ENCODE assay signal across 15 mouse cellular contexts in the genomic region with DNA sequence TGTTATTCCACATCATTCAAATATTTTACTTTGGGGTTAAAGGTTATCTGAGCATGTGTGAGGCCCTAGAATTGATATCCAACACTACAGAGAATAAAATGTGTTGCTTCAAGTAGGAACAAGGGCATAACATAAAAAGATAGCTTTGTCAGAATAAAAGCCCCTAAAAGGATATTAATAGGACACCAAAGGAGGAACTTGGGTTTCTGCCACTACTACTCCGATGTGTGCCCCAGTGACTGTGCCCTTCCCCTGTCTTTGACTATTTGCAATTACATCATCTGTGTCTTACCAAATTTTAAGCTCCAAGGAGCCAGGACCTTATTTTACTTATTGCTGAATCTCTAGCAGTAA. TPM values are rescaled to one million over a fixed set of nuclear protein-coding genes. Genes with fewer than 3 reads are reported as not detected.
DNase-seq lines count a peak whose midpoint lies in the region; ATAC-seq lines count a peak whose summit lies in the region.
"Had no signal": no experiment of that assay in that cellular context is flagged by ENCODE, and none has a peak within 500 bp of the region (broad histone marks: within the 10 kb centered on the region; RNA-seq: fewer than 3 reads in every experiment).

No protein-coding gene starts in this region.

- H3K36me3 ChIP-seq in kidney, embryonic 16.5 days (ENCODE audit: insufficient read depth, low read length): peaks cover 19% of the 10 kb centered on the region
- H3K36me3 ChIP-seq in hindbrain, embryonic 16.5 days (ENCODE audit: control insufficient read depth, insufficient read depth, low read length): peaks cover 3% of the 10 kb centered on the region

- H3K4me2 ChIP-seq in kidney, embryonic 16.5 days (replicated peaks; ENCODE audit: low read depth, low read length): no peak overlapping the region
- H3K4me2 ChIP-seq in hindbrain, embryonic 16.5 days (ENCODE audit: low read length): no peak overlapping the region

- H3K9ac ChIP-seq in kidney, embryonic 16.5 days (replicated peaks; ENCODE audit: low read length): no peak overlapping the region
- H3K9ac ChIP-seq in hindbrain, embryonic 16.5 days (ENCODE audit: low read depth, low read length): no peak overlapping the region

- no peak for ATAC-seq in kidney, embryonic 16.5 days (ENCODE audit: low FRiP score, low TSS enrichment)
- peak; percentile 39 for ATAC-seq in megakaryocyte, adult 5-6 weeks (ENCODE audit: poor library complexity, severe bottlenecking)
- no peak for ATAC-seq in hindbrain, embryonic 16.5 days
- ATAC-seq: activated CD4-positive, CD25-positive, alpha-beta regulatory T cell, adult 4 months had no signal

- H3K27me3 ChIP-seq in kidney, embryonic 16.5 days (ENCODE audit: insufficient read depth, low read length): no peaks in the 10 kb centered on the region
- no peaks in the 10 kb centered on the region for H3K27me3 ChIP-seq in hindbrain, embryonic 16.5 days (replicated peaks; ENCODE audit: control insufficient read depth, insufficient read depth, low read length)
- H3K27me3 ChIP-seq: heart, embryonic 13.5 days; limb, embryonic 12.5 days; megakaryocyte, embryonic 14.5 days had no signal

- no peaks in the 10 kb centered on the region for H3K9me3 ChIP-seq in kidney, embryonic 16.5 days (ENCODE audit: low read length)
- H3K9me3 ChIP-seq in hindbrain, embryonic 16.5 days (ENCODE audit: control insufficient read depth, low read length): no peaks in the 10 kb centered on the region
- H3K9me3 ChIP-seq: heart, embryonic 13.5 days; limb, embryonic 12.5 days; megakaryocyte, embryonic 14.5 days had no signal

- no peak overlapping the region for H3K27ac ChIP-seq in kidney, embryonic 16.5 days (ENCODE audit: low read length)
- no peak overlapping the region for H3K27ac ChIP-seq in hindbrain, embryonic 16.5 days (ENCODE audit: low read depth, low read length)
- H3K27ac ChIP-seq: limb, embryonic 12.5 days had no signal

- peaks cover 15% of the 10 kb centered on the region for H3K4me1 ChIP-seq in kidney, embryonic 16.5 days (ENCODE audit: insufficient read depth, low read length)
- peaks cover 13% of the 10 kb centered on the region for H3K4me1 ChIP-seq in hindbrain, embryonic 16.5 days (ENCODE audit: control insufficient read depth, insufficient read depth, low read depth, low read length)

- 84% methylated on average over 1 of the region's 1 CpGs for WGBS in kidney, embryonic 16.5 days
- 84% methylated on average over 1 of the region's 1 CpGs for WGBS in hindbrain, embryonic 16.5 days

- H3K4me3 ChIP-seq in kidney, embryonic 16.5 days (ENCODE audit: low read length): no peak overlapping the region
- H3K4me3 ChIP-seq in hindbrain, embryonic 16.5 days (ENCODE audit: low read length): no peak overlapping the region

- peak; percentile 11 for DNase-seq in kidney, adult 9 months
- DNase-seq in A20 (ENCODE audit: low read depth, low spot score) (peak; percentile 85), MEL-GATA-1-ER (ENCODE audit: extremely low read depth, low read depth) (peak; percentile 90)
- no peak for DNase-seq in retina, embryonic 14.5 days (ENCODE audit: low spot score)
- DNase-seq: kidney, postnatal 14 days; right cerebral cortex, postnatal 25 days had no signal

RNA-seq across cellular contexts. Expression of a gene that starts 1.5 kb away (rescaled TPM):
- 908 and 951 TPM in 2 replicates for polyA plus RNA-seq in kidney, embryonic 16.5 days (2015; fragmentation: Nextera tagmentation; extraction: Ambion mirVana)
- 1,480 and 1,646 TPM in 2 replicates for total RNA-seq in megakaryocyte, adult 5-6 weeks (2015)
- 732 and 809 TPM in 2 replicates for total RNA-seq in megakaryocyte, adult 5-6 weeks (2017)
- polyA plus RNA-seq in hindbrain, embryonic 16.5 days (2015; fragmentation: Nextera tagmentation; extraction: Ambion mirVana): 463 and 486 TPM in 2 replicates

RNA-seq across cellular contexts. Expression of a gene that starts 1.7 kb away (rescaled TPM):
- polyA plus RNA-seq in kidney, embryonic 16.5 days (2015; fragmentation: Nextera tagmentation; extraction: Ambion mirVana): 0.15 and 0.21 TPM in 2 replicates
- total RNA-seq in megakaryocyte, adult 5-6 weeks (2015): 0.41 and 0.49 TPM in 2 replicates
- total RNA-seq in megakaryocyte, adult 5-6 weeks (2017): 0.04 TPM in 1 of 2 replicates, not detected in the other
- polyA plus RNA-seq in hindbrain, embryonic 16.5 days (2015; fragmentation: Nextera tagmentation; extraction: Ambion mirVana): 0.08 and 0.15 TPM in 2 replicates
- total RNA-seq: gastrocnemius, adult 18-20 months had no signal
- polyA plus RNA-seq: embryonic facial prominence, embryonic 11.5 days had no signal

RNA-seq across cellular contexts. Expression of a gene that starts 23.2 kb away (rescaled TPM):
- polyA plus RNA-seq in kidney, embryonic 16.5 days (2015; fragmentation: Nextera tagmentation; extraction: Ambion mirVana): 49.8 and 54.4 TPM in 2 replicates
- 11.4 and 14.3 TPM in 2 replicates for total RNA-seq in megakaryocyte, adult 5-6 weeks (2015)
- total RNA-seq in megakaryocyte, adult 5-6 weeks (2017): 35.4 and 35.9 TPM in 2 replicates
- 38.7 and 41.6 TPM in 2 replicates for polyA plus RNA-seq in hindbrain, embryonic 16.5 days (2015; fragmentation: Nextera tagmentation; extraction: Ambion mirVana)

RNA-seq across cellular contexts. Expression of a gene that starts 34.6 kb away (rescaled TPM):
- polyA plus RNA-seq in kidney, embryonic 16.5 days (2015; fragmentation: Nextera tagmentation; extraction: Ambion mirVana): 24.5 and 28.8 TPM in 2 replicates
- 27.6 and 32.4 TPM in 2 replicates for total RNA-seq in megakaryocyte, adult 5-6 weeks (2015)
- total RNA-seq in megakaryocyte, adult 5-6 weeks (2017): 33.0 and 40.1 TPM in 2 replicates
- 8.4 and 11.0 TPM in 2 replicates for polyA plus RNA-seq in hindbrain, embryonic 16.5 days (2015; fragmentation: Nextera tagmentation; extraction: Ambion mirVana)
